Mouse (Mus musculus): ENCODE measurements at regions not wholly inside any gene's neighbourhood (a gene's known extent, or its start where the extent isn't known, plus 50 kb on each side); places are given as distances from the start of the nearest gene placed in this dataset.

DNA sequence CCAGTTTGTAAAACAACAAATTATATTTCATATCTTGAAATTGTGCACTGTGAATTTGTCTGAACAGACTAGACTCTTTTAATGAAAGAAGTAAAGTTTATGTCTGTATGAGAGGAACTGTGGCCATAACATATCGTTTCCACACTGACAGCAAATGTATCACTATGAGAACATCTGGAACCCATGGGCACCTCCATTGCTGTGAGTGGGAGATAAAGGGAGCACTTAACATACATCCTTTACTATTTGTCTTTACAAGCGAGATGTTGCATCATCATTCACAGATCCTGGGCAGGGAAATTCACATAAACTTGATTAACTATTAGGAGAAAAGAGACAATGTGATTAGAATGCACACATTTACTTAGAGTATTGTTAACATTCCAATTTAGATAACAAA is 476.2 kb downstream of the Cdh9 start:
- no peak for DNase-seq (ENCODE audit: low spot score in 2 of 2)

DNA sequence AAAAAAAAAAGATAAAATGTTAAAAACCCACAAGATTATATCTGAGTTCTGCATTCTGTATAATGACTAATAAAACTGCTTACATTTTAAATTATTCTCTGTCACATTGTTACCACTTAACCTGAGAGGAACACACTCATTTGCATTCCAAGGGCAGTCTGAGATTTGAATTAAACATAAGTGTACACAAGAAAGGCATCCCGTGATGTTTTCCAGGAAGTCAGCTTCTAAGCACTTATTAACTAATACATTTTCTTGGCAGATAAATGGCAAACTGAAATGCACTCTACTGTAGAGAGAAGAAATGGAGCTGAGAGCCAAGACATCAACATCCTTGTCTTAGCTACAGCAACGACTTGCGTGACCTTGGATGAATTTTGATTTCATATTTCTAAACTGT is 516.5 kb downstream of the Cdh9 start:
- no peak for DNase-seq (ENCODE audit: low spot score in 2 of 2)

DNA sequence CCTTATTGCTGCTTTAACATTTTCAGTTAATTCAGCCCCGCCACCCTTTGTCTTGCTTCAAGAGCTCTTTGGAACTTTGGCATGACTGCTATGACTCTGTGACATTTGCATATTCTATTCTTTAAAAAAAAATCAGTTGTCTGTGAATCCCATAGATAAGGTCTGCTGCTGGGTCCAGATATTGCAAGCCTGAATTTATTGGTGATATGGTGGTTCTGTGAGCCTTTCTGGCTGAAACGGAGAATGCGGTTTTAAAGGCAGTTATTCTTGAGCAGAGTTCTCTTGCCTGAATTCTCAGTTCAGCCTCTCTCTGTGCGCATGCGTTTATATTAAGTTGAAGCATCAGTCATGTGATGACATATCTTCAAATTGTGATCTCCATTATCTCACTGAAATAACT is 560.7 kb downstream of the Cdh9 start:
- no peak for DNase-seq (ENCODE audit: low spot score in 2 of 2)
